Mouse (Mus musculus) thymus, adult 2 months (tissue): ENCODE measurements around the gene Apobec3. TPM values are rescaled to one million over a fixed set of nuclear protein-coding genes. Genes with fewer than 3 reads are reported as not detected.
"Not testable (repeated sequence)": the region's sequence is repeated elsewhere in the genome, so short reads cannot be mapped to it uniquely, and the experiment has no call there.

Experiments used
- DNase-seq: peaks from one replicate; pipeline ENCODE4 v3.0.0; 2021
- H3K27ac ChIP-seq: fragments of 200-500 bp; 2 replicates; pipeline ENCODE4 v1.5.1; 2012; ENCODE audit warnings: low read length, control low read depth; ENCODE audit not compliant: control insufficient read depth, insufficient read depth
- H3K27me3 ChIP-seq: fragments of 200-500 bp; 2 replicates; pipeline ENCODE4 v1.6.1; 2012; ENCODE audit warnings: mild to moderate bottlenecking, low read length, moderate library complexity, mixed read lengths; ENCODE audit not compliant: control insufficient read depth, insufficient read depth
- H3K36me3 ChIP-seq: fragments of 200-500 bp; 2 replicates; pipeline ENCODE4 v1.6.1; 2012; ENCODE audit warnings: mild to moderate bottlenecking, low read length, moderate library complexity; ENCODE audit not compliant: control insufficient read depth, insufficient read depth
- H3K4me1 ChIP-seq: fragments of 200-500 bp; replicated peaks from 2 replicates; pipeline ENCODE4 v1.6.1; 2012; ENCODE audit warnings: low read length; ENCODE audit not compliant: control insufficient read depth, insufficient read depth
- H3K4me3 ChIP-seq: fragments of 200-500 bp; 2 replicates; pipeline ENCODE4 v1.5.1; 2012; ENCODE audit warnings: mild to moderate bottlenecking, low read length, control low read depth, moderate library complexity; ENCODE audit not compliant: control insufficient read depth, insufficient read depth
- CTCF ChIP-seq: fragments of 200-500 bp; IDR thresholded peaks from 2 replicates; pipeline ENCODE4 v1.5.1; 2012; ENCODE audit warnings: mild to moderate bottlenecking, control low read depth, low read length, moderate library complexity, borderline replicate concordance; ENCODE audit not compliant: control insufficient read depth, poor library complexity, insufficient read depth; ENCODE audit errors: extremely low read depth
- POLR2A ChIP-seq: fragments of 200-500 bp; IDR thresholded peaks from 2 replicates; pipeline ENCODE4 v1.6.1; 2012; ENCODE audit warnings: mild to moderate bottlenecking, low read length, control low read depth, moderate library complexity; ENCODE audit not compliant: control insufficient read depth, poor library complexity, insufficient read depth; ENCODE audit errors: extremely low read depth
- WGBS: fragments of 180-500 bp; shearing (Covaris S2); methylation state at CpG from one replicate; pipeline ENCODE4 v1.1.7; 2018; 5-methylcytosine and 5-hydroxymethylcytosine counted together
- polyA plus RNA-seq: library from polyadenylated mRNA; depleted of rRNA; stranded (reverse); fragments of >200 nt; gene quantifications from 2 replicates; pipeline ENCODE4 v1.2.3, GENCODE M21; 2012

The Apobec3 gene
- polyA plus RNA-seq, 1 experiment, result 92.3 TPM

DNA sequence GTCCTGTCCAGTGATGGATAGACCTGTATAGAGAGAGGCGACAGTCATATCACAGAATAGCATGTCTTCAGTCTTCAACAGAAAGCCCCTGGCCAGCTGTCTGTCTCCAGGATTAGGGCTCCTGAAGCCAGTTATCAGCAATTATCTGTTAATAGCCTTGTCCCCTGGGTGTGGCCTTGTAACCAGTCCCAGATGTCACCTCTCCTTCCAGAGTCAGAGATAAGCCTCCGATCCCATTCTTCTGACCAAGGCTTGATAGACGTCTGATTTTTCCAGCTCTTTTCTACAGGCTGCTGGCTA lies 2.3 kb downstream of the Apobec3 start:
- H3K4me3 ChIP-seq, result peak overlapping the region; percentile 91

DNA sequence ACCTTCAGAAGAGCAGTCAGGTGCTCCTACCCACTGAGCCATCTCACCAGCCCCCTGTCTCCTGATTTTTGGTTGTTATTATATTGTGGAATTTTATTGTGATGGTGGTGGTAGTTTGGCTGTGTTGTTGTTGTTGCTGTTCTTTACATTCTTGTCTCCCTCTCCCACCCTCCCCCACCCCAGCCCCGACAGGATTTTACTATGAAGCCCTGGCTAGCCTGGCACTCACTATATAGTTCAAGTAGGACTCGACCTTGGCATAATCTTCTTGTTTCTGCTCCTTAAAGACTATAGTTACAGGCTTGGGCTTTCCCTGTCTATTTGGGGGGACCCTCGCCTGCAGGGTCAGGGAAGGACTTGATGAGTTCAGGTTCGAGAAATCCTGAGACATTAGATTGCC lies 2.9 kb downstream of the Apobec3 start:
- no peaks in the 10 kb centered on the region for H3K27me3 ChIP-seq
- no peak for DNase-seq
- peak overlapping the region; percentile 93 for H3K27ac ChIP-seq
- 7% methylated on average over 4 of the region's 4 CpGs for WGBS
- H3K36me3 ChIP-seq, result peaks cover 25% of the 10 kb centered on the region
- H3K4me1 ChIP-seq, result peaks cover 40% of the 10 kb centered on the region
- TF ChIP-seq CTCF (no peak), POLR2A (no peak)
- H3K4me3 ChIP-seq, result peak overlapping the region; percentile 41; the same call in 1 of the 2 replicates

More for the DNA sequence above, 2.3 kb downstream of the Apobec3 start:
- peaks cover 22% of the 10 kb centered on the region for H3K36me3 ChIP-seq
- no peak for DNase-seq
- TF ChIP-seq CTCF (no peak), POLR2A (no peak)
- H3K4me1 ChIP-seq, result peaks cover 39% of the 10 kb centered on the region
- WGBS, result 10% methylated on average over 3 of the region's 3 CpGs
- peak overlapping the region; percentile 93 for H3K27ac ChIP-seq
- H3K27me3 ChIP-seq, result no peaks in the 10 kb centered on the region

DNA sequence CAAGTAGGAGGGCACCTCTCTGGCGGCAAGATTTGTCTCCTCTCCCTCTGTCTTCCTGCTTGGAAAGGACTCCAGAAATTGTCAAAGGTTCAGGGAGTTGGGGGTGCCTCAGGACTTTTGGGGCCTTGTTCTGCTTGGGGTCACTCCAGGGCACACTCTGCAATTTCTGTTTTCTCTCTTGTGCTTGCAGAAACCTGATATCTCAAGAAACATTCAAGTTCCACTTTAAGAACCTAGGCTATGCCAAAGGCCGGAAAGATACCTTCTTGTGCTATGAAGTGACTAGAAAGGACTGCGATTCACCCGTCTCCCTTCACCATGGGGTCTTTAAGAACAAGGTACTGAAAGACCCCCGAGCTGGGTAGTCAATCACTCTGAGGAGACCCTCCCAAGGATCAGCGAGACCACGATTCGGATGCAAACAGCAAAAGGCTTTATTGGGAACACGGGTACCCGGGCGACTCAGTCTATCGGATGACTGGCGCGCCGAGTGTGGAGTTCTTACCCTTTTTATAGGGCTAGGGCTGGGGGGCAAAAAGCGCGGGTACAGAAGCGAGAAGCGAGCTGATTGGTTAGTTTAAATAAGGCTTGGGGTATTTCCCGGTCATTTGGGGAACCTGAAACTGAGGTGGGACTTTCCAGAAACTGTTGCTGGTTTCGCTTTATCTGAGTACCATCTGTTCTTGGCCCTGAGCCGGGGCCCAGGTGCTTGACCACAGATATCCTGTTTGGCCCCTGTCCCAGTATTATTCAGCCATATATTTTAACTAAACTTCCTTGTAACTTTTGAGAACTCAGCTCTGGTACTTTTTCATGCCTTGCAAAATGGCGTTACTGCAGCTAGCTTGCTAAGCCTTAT lies 4.0 kb downstream of the Apobec3 start:
- peaks cover 45% of the 10 kb centered on the region for H3K4me1 ChIP-seq
- H3K36me3 ChIP-seq, result peaks cover 35% of the 10 kb centered on the region
- not testable (repeated sequence) for DNase-seq, H3K27me3 ChIP-seq
- peak overlapping the region; percentile 41 for H3K4me3 ChIP-seq
- peak overlapping the region; percentile 93 for H3K27ac ChIP-seq
- 6% methylated on average over 12 of the region's 23 CpGs for WGBS

DNA sequence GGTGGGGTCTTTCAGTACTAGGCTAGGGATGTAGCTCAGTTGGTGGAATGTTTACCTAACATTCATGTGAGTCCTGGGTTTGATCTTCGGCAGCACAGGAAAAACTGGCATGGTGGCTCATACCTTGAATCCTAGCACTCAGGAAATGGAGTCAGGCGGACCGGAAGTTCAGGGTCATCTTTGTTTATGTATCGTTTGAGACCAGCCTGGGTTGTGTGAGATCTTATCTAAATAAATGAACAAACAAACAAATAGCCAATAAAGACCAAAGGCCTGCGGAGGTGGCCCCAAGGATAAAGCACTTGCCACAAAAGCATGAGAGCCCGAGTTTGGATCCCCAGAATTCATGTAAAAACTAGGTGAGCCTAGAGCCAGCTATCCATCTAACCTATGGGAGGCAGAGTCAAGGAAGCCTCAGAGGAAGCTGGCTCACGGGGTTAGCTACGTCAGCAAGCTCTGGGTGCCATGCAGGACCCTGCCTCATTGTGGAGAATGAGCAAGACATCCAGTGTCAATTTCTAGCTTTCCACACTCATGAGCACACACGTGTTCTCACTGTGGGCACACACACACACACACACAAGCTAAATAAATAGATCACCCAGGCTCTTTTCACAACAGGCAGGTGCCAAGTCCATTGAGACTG lies 4.7 kb downstream of the Apobec3 start:
- WGBS, result 45% methylated on average over 9 of the region's 9 CpGs
- no peak for TF ChIP-seq CTCF
- no peak for TF ChIP-seq POLR2A
- Histone ChIP-seq H3K36me3 (peaks cover 41% of the 10 kb centered on the region), H3K4me1 (peaks cover 48% of the 10 kb centered on the region), H3K27me3 (no peaks in the 10 kb centered on the region), H3K27ac (peak overlapping the region; percentile 76), H3K4me3 (no peak overlapping the region)
- no peak for DNase-seq

DNA sequence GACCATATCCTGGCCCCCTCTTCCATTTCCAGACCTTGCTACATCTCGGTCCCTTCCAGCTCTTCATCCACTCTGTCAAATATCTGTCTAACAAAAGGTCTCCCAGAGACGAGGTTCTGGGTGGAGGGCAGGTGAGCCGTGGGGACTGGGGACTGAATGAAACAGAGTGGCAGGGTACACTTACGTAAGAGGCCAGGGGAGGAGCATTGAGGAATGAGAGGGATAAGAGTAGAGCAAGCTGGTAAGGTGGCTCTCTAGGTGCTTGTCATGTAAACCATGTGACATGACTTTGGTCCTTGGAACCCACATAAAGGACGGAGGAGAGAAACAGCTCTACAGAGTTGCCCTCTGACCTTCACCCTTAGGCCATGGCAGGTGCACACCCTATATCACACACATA lies 7.5 kb downstream of the Apobec3 start:
- Histone ChIP-seq H3K4me3 (no peak overlapping the region), H3K27me3 (no peaks in the 10 kb centered on the region), H3K27ac (peak overlapping the region; percentile 0; the same call in 1 of the 2 replicates), H3K4me1 (peaks cover 32% of the 10 kb centered on the region), H3K36me3 (peaks cover 42% of the 10 kb centered on the region)
- WGBS, result 91% methylated on average over 5 of the region's 5 CpGs
- no peak for DNase-seq
- no peak for TF ChIP-seq CTCF
- no peak for TF ChIP-seq POLR2A

DNA sequence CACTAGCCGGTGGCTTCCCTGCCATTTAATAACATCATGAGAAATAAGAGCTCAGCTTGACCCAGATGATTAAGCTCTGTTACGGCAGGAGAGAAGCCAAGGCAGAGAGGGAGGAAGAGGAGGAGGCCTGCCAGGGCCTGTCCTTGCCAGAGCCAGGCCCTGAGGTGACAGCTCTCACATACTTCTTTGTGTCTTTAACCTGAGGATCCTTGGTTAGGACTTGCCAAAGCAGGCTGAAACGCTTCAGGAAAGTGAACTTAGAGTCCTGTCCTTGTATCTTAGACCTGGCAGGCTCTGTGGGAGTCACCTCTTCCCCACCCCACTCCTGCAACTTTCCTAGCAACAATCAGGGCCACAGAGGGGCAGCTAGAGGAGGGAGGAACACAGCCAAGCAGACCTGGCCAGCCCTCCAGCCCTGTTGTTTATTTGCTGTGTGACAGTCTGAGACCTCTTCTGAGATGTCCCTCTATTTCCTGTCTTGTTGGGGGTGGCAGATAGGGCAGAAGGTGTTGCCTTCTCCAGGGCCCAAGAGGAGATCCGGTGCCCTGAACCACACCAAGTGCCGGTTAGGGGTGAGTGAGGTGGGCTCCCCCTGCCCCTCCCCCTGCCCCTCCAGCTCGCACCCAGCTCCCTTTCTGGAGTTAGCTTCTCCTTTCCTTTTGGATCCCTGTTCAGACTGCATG lies 8.5 kb downstream of the Apobec3 start:
- H3K27me3 ChIP-seq, result no peaks in the 10 kb centered on the region
- peaks cover 26% of the 10 kb centered on the region for H3K4me1 ChIP-seq
- no peak for DNase-seq
- H3K4me3 ChIP-seq, result no peak overlapping the region
- H3K27ac ChIP-seq, result peak overlapping the region; percentile 68
- H3K36me3 ChIP-seq, result peaks cover 50% of the 10 kb centered on the region
- no peak for TF ChIP-seq CTCF
- TF ChIP-seq POLR2A, result no peak
- 73% methylated on average over 6 of the region's 6 CpGs for WGBS

DNA sequence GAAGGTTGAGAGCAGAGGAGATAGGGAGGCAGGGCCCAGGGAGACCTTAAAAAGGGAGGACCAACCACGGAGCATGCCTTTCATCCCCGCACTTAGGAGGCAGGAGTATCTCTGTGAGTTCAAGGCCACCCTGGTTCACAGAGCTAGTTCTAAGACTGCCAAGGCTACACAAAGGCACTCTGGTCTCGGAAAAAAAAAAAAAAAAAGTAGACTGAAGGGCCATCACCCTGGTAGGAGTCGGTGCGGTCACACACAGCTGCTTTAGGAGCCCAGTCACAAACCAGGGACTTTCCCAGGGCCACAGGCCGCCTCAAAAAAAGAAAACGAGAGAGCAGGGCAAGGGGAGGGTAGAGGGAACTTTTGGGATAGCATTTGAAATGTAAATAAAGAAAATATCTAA lies 9.3 kb downstream of the Apobec3 start:
- Histone ChIP-seq H3K27me3 (no peaks in the 10 kb centered on the region), H3K27ac (peak overlapping the region; percentile 68), H3K4me1 (peaks cover 24% of the 10 kb centered on the region), H3K36me3 (peaks cover 58% of the 10 kb centered on the region), H3K4me3 (no peak overlapping the region)
- WGBS, result 73% methylated on average over 7 of the region's 7 CpGs
- DNase-seq, result no peak
- TF ChIP-seq CTCF (no peak), POLR2A (no peak)
